Mouse (Mus musculus): Measurements from ENCODE around the gene Dennd5b.
"Not testable (repeated sequence)": the region's sequence is repeated elsewhere in the genome, so short reads cannot be mapped to it uniquely, and the experiment has no call there.

Dennd5b gene

GRCm38 (mm10) chr6:149101076-149101942 is at the start of gene Dennd5b:
TSS of gene Dennd5b (minus strand) at chr6:149101680.
- DNase-seq, result peak; percentile 12 to 20

- no peak for DNase-seq
Measured at GRCm38 (mm10) chr6:149148436-149149229, 47.2 kb upstream of the Dennd5b start.

GRCm38 (mm10) chr6:149145143-149145542 is 43.7 kb upstream of the Dennd5b start:
- DNase-seq, result no peak

GRCm38 (mm10) chr6:149141393-149142173 is 40.1 kb upstream of the Dennd5b start:
- DNase-seq, result peak; percentile 67 to 71

GRCm38 (mm10) chr6:149139471-149139870 is 38.0 kb upstream of the Dennd5b start, which contains the start of gene Etfbkmt:
TSS of gene Etfbkmt (plus strand) at chr6:149139849.
- DNase-seq, result no peak

GRCm38 (mm10) chr6:149139011-149139410 is 37.5 kb upstream of the Dennd5b start:
- DNase-seq, result no peak

- no peak for DNase-seq
Measured at GRCm38 (mm10) chr6:149137936-149138335, 36.5 kb upstream of the Dennd5b start.

GRCm38 (mm10) chr6:149135631-149136030 is 34.2 kb upstream of the Dennd5b start:
- no peak for DNase-seq

GRCm38 (mm10) chr6:149134391-149135150 is 33.1 kb upstream of the Dennd5b start:
- no peak for DNase-seq

GRCm38 (mm10) chr6:149132311-149133077 is 31.0 kb upstream of the Dennd5b start:
- DNase-seq, result no peak

- DNase-seq, result no peak
Measured at GRCm38 (mm10) chr6:149131111-149131510, 29.6 kb upstream of the Dennd5b start.

- DNase-seq, result not testable (repeated sequence)
Measured at GRCm38 (mm10) chr6:149129870-149130269, 28.4 kb upstream of the Dennd5b start, which contains the start of gene Gm10203. TSS of gene Gm10203 (plus strand) at chr6:149130170.

- DNase-seq, result peak in 1 of 2 experiments; percentile 24
Measured at GRCm38 (mm10) chr6:149126675-149127074, 25.2 kb upstream of the Dennd5b start.

- DNase-seq, result no peak
Measured at GRCm38 (mm10) chr6:149123042-149123441, 21.6 kb upstream of the Dennd5b start.

- no peak for DNase-seq
Measured at GRCm38 (mm10) chr6:149119853-149120252, 18.4 kb upstream of the Dennd5b start.

- DNase-seq, result no peak
Measured at GRCm38 (mm10) chr6:149118935-149119334, 17.5 kb upstream of the Dennd5b start.

- DNase-seq, result no peak
Measured at GRCm38 (mm10) chr6:149116992-149117391, 15.5 kb upstream of the Dennd5b start.

GRCm38 (mm10) chr6:149108909-149109308 is 7.4 kb upstream of the Dennd5b start:
- no peak for DNase-seq

GRCm38 (mm10) chr6:149107615-149108014 is 6.1 kb upstream of the Dennd5b start:
- DNase-seq, result no peak

- no peak for DNase-seq
Measured at GRCm38 (mm10) chr6:149103451-149103850, 2.0 kb upstream of the Dennd5b start.

GRCm38 (mm10) chr6:149101943-149102243 is 413 bp upstream of the Dennd5b start:
- DNase-seq, result no peak
